Mouse (Mus musculus) regulatory T cell (primary cell): ENCODE data around the gene Msmo1.

Source experiments
- in situ Hi-C: fragments of 300-600 bp; cut with MboI, MseI; formaldehyde crosslinking; loops from one replicate; pipeline ENCODE4 v1.15.1; 2025; ENCODE audit warnings: high pct_unique_total_duplicates

Msmo1 gene

DNA sequence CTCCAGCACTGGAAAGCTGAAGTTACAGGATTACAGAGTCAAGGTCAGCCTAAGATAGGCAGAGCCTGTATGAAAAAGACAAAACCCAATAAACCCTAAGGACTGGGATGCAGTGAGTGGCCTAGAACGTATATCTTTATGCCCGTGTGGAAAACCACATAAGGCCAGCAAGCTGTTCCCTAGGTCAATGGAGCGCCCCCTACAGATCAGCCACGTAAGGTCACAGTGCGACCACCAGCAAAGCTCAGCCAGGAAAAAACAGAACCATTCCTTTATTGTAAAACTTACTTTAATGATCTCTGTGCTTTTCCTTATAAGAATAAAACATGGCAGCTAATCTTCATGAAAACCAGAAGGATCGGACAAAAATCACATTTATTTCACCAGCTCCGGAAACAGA, 15.7 kb downstream of the Msmo1 start:
- in situ Hi-C loops = no loop called here

DNA sequence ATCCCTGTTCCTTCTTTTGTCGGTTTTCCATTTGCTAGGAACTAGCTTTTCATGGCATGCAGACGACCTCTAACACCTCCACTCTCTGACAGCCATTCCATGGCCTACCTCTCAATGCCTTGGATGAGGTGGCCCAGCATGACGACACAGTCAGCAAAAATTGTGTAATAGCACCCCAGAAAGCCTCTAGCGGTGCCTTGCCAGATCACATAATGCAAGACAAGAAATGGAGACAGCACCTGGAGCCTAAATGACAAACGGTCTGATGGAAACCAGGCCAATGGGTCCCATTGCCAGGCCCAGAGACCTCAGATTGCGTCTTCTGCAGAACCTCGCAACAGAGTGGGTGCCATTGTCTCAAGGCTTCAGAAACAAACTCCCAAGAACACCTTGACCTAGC, 21.1 kb downstream of the Msmo1 start:
- in situ Hi-C loops = no loop called here

DNA sequence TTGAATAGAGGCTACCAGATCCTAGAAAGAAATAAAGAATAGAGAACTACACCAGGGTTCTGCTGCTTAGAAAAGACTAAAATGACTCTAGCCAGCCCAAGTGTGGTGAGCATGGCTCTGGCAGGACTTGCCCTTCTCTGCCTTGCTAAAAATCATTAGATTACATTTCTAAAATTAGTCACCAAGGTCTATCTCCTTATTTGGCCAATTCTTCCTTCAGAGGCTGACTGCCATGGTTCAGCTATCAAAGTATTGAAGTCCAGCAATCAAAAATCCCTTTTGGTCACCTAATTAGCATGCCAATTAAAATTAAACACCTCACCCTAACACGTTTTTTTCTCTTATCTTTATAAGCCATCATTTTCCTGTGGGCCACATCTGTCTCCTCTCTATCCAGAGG, 22.0 kb downstream of the Msmo1 start:
- in situ Hi-C loops = no loop called here

DNA sequence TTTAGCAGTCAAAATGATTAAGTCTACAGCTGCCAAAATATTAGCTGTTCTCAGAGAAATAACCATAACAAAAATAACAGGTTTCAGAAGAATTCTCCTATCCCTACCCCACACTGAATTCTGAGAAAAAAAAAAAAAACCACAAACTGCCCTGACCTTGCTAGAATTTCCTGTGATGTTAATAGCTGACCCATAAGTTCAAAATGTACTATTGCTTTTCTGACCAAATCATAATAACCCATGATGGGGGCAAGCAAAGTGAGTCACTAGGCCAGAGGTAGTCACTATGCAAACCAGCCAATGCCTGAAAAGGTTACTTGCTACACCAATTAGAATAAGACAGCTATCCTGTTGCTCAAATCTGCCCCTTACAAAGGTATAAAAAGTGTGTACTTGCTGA, 26.1 kb downstream of the Msmo1 start:
- in situ Hi-C loops = no loop called here

- in situ Hi-C loops = no loop called here
These were observed 30.4 kb downstream of the Msmo1 start for GRCm38 (mm10) chr8:64703191-64703590.

DNA sequence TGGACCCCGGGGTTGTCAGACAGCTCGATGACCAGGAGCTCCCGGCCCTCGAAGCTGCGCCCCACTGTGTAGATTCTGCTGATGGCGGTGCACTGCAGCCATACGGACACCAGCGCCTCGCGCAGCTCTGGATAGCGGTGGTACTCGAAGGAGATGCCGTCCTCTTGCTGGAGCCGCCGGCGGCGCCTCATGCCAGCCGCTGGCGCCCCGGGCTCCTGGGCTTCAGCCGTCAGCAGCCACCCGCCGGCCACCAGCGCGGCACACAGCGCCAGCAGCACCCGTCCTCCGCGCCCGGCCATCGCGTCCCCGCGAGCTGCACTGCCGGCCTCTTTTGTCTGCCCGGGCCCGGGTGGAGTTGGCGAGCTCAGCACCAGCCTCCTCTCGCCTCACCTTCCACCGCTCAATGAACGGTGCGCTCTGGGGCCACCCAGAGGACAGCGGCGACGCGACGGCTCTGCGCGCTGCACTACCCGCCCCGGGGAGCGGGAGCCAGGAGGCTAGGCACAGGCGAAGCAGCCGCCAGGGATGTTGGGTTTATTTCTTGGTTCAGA, 40.9 kb downstream of the Msmo1 start, which contains the start of gene Cpe:
Gene Cpe, minus strand, starts transcription at position 404 of the 551 bp plus-strand sequence.
- in situ Hi-C loops = no loop called here

- in situ Hi-C loops = no loop called here
These were observed 41.8 kb downstream of the Msmo1 start for GRCm38 (mm10) chr8:64691591-64692401.

DNA sequence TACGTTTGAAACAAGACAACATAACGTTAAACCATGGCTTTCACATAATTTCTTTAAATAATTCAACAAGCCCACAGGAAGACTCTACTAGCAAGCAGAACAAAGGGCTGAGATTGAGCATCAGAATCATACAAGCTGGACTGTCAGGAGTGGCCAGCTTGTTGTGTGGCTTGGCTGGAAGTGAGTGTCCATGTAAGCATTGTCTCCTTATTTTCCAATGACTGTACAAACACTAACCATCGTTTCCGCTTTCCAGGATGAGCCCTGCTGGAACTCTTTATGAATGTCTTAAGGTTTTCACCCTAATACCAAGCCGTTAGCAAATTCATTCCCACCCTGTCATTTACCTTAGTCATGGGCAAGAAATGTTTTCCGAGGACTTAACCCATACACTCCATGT, 42.7 kb downstream of the Msmo1 start:
- in situ Hi-C loops = no loop called here

GRCm38 (mm10) chr8:64690306-64690705, 43.3 kb downstream of the Msmo1 start:
- in situ Hi-C loops = no loop called here

GRCm38 (mm10) chr8:64688741-64689140, 44.9 kb downstream of the Msmo1 start:
- in situ Hi-C loops = no loop called here

DNA sequence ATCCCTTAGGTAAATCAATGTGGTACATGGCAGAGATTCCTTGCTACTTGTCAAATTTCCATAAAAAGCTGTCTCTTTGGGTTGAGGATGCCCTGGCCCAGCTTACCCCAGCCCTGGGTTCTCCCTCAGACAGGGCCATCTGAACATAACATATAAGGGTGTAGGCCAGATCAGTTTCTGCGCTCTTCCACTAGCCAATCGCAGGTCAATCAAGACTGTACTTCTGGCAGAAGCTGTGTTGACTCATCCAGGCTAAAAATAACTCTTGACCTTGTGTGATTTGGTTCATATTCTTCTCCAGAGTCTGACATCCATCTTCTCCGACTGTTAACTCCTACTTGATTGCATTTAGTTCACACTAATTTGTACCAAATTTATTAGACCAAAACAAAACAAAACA, 45.4 kb downstream of the Msmo1 start:
- in situ Hi-C loops = no loop called here

DNA sequence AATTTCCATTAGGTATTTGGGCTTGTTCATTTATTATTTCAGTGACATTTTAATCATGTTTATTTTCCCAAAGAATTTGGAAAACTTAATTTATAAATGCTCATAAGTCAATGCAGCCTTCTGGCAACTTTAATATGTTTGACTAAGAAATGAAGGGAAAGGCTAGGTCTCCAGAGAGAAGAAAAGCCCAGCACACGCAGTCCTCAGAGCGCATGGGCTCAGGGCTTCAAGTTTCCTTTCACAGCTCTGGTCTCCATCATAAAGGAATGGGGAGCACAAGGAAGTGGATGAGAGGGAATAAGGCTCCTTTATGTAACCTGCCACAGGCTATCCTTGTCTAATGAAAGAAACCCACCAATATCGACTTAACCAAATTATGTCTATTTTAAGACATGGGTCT, 51.1 kb downstream of the Msmo1 start:
- in situ Hi-C loops = no loop called here

DNA sequence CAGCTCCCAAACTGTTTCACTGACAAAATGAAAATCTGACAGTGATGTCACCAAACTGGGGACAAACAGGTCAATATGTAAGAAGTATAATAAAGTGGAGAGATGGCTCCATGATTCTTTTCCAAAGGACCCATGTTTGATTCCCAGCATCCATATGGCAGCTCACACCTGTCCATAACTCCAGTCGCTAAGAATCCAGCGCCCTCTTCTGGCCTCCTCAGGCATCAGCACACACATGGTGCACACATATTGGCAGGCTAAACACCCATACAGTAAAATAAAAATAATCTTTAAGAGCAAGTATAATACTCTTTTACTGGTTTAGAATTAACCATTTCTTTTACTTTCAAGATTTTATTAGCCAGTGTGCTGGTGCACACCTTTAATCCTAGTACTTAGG, 57.2 kb downstream of the Msmo1 start:
- in situ Hi-C loops = no loop called here

DNA sequence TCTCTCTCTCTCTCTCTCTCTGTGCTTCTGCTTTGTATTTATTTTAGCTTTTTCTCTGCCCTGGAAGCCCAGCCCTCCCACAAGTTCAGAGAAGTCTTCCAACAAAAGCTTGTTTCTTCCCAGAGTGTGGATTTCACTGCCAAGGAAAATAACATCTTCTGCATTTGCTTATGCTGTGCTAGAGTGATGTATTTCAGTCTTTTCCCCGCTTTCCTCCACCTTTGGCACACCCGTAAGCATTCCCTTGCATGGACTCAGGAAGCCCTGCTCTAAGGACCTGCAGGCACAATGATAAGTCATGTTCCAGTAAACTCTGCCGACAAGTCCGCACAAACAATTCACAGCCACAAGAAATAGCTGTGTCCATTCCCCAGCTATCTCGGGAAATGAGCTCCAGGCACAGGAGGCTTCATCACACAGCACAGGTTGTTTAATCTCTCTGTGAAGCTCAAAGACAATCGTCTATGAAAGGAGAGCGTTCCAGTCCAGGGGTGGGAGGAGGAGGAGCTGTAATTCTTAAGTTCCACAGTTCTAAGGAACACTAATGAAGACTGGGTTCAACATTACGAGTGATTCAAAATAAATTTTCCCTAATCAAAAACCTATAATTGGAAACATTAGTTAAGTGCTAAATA, 58.5 kb downstream of the Msmo1 start:
- in situ Hi-C loops = no loop called here

DNA sequence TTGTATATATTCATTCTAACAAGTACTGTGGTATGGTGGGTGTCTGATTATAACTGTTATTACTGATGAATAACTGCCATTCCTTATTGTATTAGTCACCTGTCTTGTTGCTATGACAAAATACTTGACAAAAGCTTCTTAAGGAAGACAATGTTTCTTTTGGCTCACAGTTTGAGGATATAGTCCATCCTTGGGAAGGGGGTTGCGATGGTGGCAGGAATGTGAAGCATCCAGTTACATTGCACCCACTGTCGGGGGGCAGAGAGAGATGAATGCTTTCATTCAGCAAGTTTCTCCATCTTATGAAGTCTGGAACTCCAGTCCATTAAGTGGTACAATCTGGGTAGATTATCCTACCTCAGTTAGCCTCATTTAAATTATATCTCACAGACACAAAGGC, 60.7 kb downstream of the Msmo1 start:
- in situ Hi-C loops = no loop called here

DNA sequence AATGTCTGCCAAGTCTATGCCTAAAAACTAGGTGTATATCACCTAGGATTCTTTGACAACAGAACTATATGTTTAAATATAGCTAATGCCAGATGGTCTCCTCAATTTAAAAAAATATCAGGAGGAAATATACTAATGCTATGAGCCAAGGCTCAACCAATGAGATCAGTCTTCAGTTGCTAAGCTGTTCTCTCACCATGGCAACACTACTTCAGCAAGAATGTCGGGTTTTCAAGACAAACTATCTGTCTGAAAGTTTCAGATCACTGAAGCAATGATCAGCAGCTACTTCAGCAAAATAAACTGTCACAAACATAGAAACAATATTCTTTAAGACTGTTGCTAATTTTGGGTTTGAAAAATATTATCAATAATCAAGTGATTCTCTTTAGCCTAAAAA, 61.7 kb downstream of the Msmo1 start:
- in situ Hi-C loops = no loop called here
